Mouse (Mus musculus) G1E (cell line): Measurements from ENCODE around the gene Fam126a.

Source experiments
- CTCF ChIP-seq: IDR thresholded peaks from 2 replicates; pipeline ENCODE4 v1.5.1; 2012; ENCODE audit warnings: low read depth, low read length, inconsistent platforms, mixed read lengths
- POLR2AphosphoS5 ChIP-seq: IDR thresholded peaks from 2 replicates; pipeline ENCODE4 v1.6.1; 2012; ENCODE audit warnings: low read depth, low read length, inconsistent platforms; ENCODE audit not compliant: insufficient replicate concordance

DNA sequence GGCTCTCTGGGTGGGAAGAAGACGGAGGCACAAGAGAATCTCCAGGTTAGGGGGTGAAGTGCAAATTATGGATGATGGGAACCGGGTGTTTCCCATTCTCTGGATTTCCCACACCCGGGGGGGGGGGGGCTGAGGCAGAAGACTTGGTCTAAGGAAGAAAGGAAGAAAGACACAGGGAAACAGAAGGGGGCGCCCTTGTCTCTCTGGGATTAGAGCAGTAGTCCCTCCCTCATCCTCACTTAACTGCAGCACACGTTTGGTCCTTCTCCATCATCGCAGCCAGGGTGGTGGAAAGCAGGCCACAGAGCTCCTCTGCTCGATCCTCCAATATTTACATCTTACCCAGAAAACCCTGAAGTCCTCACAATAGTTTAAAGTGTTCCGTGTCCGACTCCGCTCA, 139.8 kb downstream of the Fam126a start:
- peak; percentile 38; the same call in 1 of the 2 replicates for TF ChIP-seq CTCF
- TF ChIP-seq POLR2AphosphoS5, result no peak
